Mouse (Mus musculus): ENCODE data around the gene 1110008P14Rik.

The 1110008P14Rik gene

DNA sequence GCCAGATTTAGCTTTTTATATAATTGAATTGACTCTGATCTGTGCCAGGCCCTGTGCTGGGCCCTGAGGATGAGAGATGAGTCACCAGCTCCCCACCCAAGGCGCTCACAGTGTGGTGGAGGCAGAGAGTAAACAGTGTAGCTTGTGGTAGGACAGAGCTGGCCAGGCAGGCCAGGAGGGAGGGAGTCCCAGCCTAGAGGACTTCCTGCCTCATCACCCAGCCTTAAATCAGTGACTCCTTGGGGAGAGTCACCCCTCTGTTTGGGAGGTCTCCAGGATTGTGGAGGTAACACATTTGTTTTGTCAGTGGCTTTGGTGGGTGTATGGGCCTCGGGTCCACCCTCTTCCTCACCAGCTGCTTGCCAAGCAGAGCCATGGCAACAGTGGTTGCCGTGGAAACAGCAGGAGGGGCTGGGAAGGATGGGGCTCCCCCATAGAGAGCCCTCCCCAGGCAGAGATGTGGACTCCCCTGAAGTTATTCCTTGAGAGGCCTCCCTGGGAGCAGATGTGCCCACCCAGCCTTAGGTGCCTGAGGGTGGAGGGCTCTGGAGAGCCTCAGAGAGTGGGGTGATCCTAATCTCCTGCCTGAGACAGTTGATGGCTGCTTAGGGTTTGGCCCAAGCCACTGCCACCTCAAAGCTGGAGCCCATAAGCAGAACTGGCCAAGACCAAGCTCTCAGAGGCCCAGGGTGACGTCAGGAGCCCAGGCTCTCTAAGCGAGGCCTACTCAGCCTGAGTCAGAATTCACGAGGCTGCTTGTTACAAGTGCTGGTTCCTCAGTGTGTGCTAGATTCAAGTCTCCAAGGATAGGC lies 39.0 kb downstream of the 1110008P14Rik start:
- DNase-seq (ENCODE audit: low spot score in 2 of 2): no peak

DNA sequence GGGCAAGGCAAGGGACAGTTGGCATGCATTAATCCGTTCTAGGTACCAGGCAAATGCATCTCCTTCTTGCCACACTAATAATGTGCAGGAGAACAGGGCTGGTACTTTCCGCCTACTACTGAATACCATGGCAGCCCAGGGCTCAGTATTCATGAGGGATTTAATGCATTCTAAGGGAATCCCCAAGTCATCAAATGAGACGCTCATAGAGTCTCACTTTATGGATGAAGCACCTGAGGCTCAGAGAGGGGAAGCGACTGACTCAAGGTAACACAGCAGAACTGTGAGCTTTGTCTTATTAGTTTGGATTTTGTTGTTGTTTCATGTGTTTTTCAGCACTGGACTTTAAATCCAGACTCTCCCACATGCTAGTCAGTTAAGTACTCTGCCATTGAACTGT lies 39.7 kb downstream of the 1110008P14Rik start:
- DNase-seq (ENCODE audit: low spot score in 2 of 2): no peak

DNA sequence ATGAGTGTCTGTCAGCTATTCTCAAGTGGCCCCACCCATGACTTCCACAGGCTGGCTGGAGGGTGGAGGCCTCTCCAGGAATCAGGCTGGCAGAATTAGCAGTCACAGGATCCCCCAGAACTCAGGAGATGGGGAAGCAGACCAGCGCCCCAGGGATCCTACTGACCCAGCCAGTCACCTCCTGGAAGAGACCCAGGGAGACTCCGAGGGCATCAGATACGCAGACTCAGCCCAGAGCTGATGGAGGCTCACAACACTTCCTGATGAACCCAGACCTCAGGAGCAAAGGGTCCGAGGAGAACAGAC lies 40.2 kb downstream of the 1110008P14Rik start:
- no peak for DNase-seq (ENCODE audit: low spot score in 2 of 2)

DNA sequence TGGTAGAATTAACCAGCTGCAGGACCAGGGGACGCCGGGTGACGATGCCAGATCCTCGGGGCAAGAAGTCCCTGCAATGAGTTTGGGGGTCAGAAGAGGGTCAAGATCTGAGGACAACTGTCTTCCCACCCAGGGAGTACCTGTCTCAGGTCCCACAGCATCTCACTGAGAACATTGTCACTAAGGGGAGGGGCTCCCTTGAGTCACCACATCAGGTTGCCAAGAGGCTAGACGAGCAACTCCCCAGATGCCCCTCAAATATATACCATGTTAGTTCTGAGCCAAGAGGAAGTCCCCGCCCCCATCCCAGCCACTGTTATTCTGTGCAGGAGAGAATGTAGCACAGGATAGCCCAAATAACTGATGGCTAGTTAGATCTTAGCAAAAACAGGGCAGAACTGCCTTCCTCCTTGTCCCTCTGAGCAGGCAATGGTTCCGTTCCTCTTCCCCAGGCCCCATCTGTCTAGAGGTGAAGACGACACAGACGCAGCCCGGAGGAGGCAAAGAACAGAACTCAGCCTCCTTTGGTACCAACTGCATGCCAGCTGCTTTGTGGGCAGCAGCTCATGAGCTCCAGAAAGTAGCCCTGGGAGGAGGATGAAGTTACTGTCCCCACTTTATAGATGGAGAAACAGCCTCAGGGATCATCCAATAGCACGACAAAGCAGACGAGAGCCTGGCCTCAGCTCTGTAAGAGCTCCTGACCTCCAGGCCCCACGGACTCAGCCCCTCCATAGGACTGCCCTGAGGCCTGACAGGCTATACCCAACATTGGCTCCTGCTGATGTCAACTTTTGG lies 40.7 kb downstream of the 1110008P14Rik start:
- no peak for DNase-seq (ENCODE audit: low spot score in 2 of 2)

DNA sequence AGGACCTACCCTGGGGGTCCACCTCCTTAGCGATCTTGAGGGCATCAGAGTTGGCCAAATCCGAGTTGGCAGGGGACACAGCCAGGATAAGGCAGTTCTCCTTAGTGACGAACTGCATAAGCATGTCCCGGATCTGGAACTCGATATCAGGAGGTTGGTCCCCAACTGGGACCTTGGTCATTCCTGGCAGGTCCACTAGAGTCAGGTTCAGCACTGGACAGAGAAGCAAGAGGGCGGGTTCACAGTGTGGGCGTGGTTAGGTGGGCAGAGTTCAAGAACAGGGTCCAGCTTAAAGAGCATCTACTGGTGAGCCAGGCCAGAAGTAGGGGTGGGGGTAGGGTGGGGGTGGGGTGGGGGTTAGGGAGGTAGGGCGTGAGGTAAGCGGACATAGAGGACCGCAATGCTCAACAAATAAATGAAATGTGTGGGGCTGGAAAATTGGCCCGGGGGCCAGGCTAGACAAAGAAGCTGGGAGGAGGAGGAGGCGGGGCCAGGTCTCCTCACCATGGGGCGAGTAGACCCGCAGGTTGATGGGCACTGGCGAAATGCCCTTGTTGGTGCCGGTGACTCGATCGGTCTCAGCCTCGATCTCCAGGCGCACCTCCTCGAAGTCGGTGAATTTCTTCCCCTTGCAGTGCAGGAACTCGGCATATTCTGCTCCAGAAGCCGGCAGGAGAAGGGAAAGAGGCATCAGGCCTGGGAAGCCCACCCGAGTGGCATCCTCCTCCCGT lies 41.7 kb downstream of the 1110008P14Rik start:
- DNase-seq (ENCODE audit: low spot score in 2 of 2): no peak

DNA sequence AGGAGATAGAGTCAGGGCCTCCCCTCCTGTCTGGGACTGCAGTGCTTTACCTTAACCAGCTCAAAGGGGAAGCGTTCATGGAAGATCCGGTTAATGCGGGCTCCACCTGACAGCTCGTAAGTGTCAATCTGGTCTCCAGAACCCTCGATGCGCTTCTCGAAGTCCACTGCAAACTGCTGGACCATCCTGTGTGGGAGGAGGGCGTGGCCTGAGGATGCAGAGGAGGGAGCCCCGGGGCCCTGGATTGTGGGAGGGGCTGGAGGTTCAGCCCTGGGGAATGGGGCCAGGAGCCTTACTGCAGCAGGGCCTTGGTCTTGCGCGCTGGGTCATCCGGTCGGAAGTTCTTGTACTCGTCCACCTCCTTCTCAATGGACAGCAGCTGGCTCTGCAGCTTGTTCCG lies 45.9 kb downstream of the 1110008P14Rik start:
- no peak for DNase-seq (ENCODE audit: low spot score in 2 of 2)

DNA sequence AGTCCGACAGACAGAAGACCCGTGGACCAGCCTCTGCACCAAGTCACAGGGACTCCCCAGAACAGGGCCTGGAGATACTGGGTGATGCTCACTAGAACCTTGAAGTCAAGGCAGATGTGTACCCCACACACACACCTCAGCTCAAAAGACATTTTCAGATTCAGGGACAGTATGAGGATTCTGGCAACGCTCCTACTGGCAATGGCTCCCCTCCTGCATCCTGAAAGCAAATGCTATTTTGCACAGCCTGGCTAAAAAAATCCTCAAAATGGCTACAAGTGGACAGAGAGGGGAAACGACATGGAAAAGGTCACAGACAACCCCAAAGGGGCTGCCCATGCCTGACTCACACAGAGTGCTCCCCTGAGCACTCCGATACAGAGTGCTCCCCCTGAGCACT lies 49.6 kb downstream of the 1110008P14Rik start:
- DNase-seq (ENCODE audit: low spot score in 2 of 2): no peak

DNA sequence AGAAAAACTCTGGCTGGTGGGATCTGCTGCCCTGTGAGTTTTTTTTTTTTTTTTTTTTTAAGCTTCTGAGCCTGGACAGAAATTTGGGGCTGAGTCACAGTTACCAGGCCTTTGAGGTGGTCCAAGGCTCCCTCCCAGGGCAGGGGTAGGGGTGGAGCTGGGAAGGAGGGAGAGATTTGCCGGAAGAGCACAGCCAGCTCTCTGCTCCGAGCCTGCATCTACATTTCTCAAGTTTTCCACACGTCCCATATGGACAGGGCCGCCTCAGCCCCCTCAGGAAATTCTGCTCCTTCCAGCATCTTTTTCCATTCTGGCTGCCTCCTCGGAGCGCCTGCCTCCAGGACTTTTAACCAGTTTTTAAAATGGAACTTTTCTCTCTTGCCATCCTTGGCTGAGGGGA lies 52.2 kb downstream of the 1110008P14Rik start:
- no peak for DNase-seq (ENCODE audit: low spot score in 2 of 2)

DNA sequence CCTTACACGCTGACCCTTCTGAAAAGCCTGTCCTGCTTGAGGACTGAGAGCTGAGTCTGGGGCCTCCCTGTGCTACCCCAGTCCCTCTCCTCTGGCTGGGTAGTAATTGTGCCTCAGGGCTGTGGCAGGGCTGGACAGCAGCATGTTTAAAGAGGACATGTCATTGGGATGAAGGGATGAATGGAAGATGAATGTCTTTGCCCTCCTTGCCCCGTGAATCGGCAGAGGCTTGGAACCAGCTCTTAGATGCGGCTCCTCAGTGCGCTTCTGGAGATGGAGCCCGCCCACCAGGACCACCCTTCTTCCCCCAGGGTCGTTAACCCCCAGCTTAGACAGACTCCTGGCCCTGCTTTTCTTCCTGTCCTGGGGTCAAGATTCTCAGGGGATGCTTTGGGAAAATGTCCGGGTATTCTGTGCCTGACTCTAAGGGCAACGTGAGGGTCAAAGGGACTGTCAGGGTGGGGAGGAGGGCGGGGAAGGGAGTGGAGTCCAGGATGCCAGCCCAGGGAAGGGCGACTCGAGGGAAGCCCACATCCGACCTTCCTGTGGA lies 52.8 kb downstream of the 1110008P14Rik start:
- no peak for DNase-seq (ENCODE audit: low spot score in 2 of 2)

DNA sequence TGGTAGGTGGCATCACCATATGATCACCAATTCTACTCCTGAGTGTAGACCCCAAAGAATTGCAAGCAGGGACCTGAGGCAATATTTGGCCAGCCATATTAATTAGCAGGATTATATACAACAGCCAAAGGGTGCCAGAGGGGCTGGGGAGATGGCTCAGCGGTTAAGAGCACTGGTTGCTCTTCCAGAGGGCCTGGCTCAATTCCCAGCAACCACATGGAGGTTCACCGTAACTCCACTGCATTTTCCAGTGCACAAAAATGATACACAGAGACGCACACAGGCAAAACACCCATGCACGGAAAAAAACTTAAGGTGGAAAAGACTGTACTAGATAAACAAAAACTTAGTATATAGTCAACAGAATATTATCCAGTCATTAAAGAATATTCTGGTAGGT lies 54.5 kb downstream of the 1110008P14Rik start:
- no peak for DNase-seq (ENCODE audit: low spot score in 2 of 2)
